Mouse (Mus musculus): ENCODE data around the gene Tango6. TPM values are rescaled to one million over a fixed set of nuclear protein-coding genes. Genes with fewer than 3 reads are reported as not detected.

Tango6 gene
- total and polyA plus RNA-seq, 3 experiments = 2.9 to 6.4 (median 4.5) TPM

GRCm38 (mm10) chr8:106819581-106819980 lies 136.7 kb downstream of the Tango6 start:
- dilution Hi-C loops (cut with MboI; ENCODE audit: extremely low pct_ligation_motif_present, extremely low pct_unique_long_range_greater_than_20kb, low sequenced_read_pairs) = no loop called here
- H3K79me2 ChIP-seq (replicated peaks; ENCODE audit: control insufficient read depth, extremely low read depth, insufficient read depth, poor library complexity, severe bottlenecking) = no peaks in the 10 kb centered on the region
- H3K27ac ChIP-seq (ENCODE audit: insufficient read depth, low read depth) = no peak overlapping the region
- H3K27me3 ChIP-seq (replicated peaks) = no peaks in the 10 kb centered on the region
- H3K4me3 ChIP-seq (replicated peaks in 1 of 3; ENCODE audit: low read depth in 2 of 3, low read length in 2 of 3, poor library complexity in 1 of 3) = no peak overlapping the region
- peaks cover 5 to 31% of the 10 kb centered on the region in 2 experiments for H3K36me3 ChIP-seq (replicated peaks in 1 of 2; ENCODE audit: control insufficient read depth in 1 of 2, insufficient read depth in 1 of 2, low read length in 1 of 2)
- no peak overlapping the region for H3K4me2 ChIP-seq (ENCODE audit: insufficient read depth, low read depth, poor library complexity, severe bottlenecking)
- H3K4me1 ChIP-seq (ENCODE audit: control insufficient read depth in 1 of 2, insufficient read depth in 2 of 2) = peaks cover 3 to 15% of the 10 kb centered on the region in 2 experiments; a peak in 2 of 4 replicates
- no peak for DNase-seq (ENCODE audit: extremely low read depth)
- in situ Hi-C loops (cut with MboI; ENCODE audit: low pct_ligation_motif_present, low pct_unique_long_range_greater_than_20kb, low sequenced_read_pairs) = no loop called here
- no peak overlapping the region for H3K9ac ChIP-seq (ENCODE audit: insufficient read depth, low read depth)
- no peaks in the 10 kb centered on the region for H3K9me3 ChIP-seq (replicated peaks; ENCODE audit: low read length)
- TF ChIP-seq IRF4 (IDR thresholded peaks at IDR 0.05; ENCODE audit: low read depth, low read length) = no peak
- no peak for TF ChIP-seq BHLHE40 (IDR thresholded peaks at IDR 0.05; ENCODE audit: low read depth, low read length)
- TF ChIP-seq ZC3H11A (IDR thresholded peaks at IDR 0.05; ENCODE audit: low read depth, low read length) = no peak
- TF ChIP-seq KAT2A (IDR thresholded peaks at IDR 0.05; ENCODE audit: insufficient replicate concordance, low read length) = no peak
- TF ChIP-seq CHD2 (IDR thresholded peaks at IDR 0.05; ENCODE audit: low read length) = no peak
- TF ChIP-seq SIN3A (IDR thresholded peaks at IDR 0.05; ENCODE audit: low read length) = no peak
- no peak for TF ChIP-seq JUND (conservative IDR thresholded peaks at IDR 0.05; ENCODE audit: low read depth, low read length)
- TF ChIP-seq CTCF (conservative IDR thresholded peaks at IDR 0.05 in 1 of 2, IDR thresholded peaks at IDR 0.05 in 1 of 2; ENCODE audit: low read depth in 2 of 2, low read length in 2 of 2) = no peak
- TF ChIP-seq ZKSCAN1 (IDR thresholded peaks at IDR 0.05; ENCODE audit: borderline replicate concordance, low read depth, low read length) = no peak
- no peak for TF ChIP-seq TBP (conservative IDR thresholded peaks at IDR 0.05; ENCODE audit: low read depth, low read length)
- no peak for TF ChIP-seq MAFK (IDR thresholded peaks at IDR 0.05; ENCODE audit: insufficient replicate concordance, low read length)
- TF ChIP-seq JUN (IDR thresholded peaks at IDR 0.05; ENCODE audit: insufficient read depth, low read depth, low read length) = no peak
- TF ChIP-seq ZMIZ1 (IDR thresholded peaks at IDR 0.05; ENCODE audit: low read depth, low read length) = no peak
- no peak for TF ChIP-seq CHD1 (IDR thresholded peaks at IDR 0.05; ENCODE audit: low read depth, low read length)
- TF ChIP-seq E2F4 (IDR thresholded peaks at IDR 0.05; ENCODE audit: insufficient replicate concordance, low read depth, low read length) = no peak
- TF ChIP-seq EP300 (IDR thresholded peaks at IDR 0.05; ENCODE audit: low read length) = no peak
- TF ChIP-seq PAX5 (IDR thresholded peaks at IDR 0.05; ENCODE audit: low read length) = no peak

GRCm38 (mm10) chr8:106820553-106821515 lies 138.0 kb downstream of the Tango6 start:
- peaks cover 5 to 31% of the 10 kb centered on the region in 2 experiments for H3K36me3 ChIP-seq (replicated peaks in 1 of 2; ENCODE audit: control insufficient read depth in 1 of 2, insufficient read depth in 1 of 2, low read length in 1 of 2)
- dilution Hi-C loops (cut with MboI; ENCODE audit: extremely low pct_ligation_motif_present, extremely low pct_unique_long_range_greater_than_20kb, low sequenced_read_pairs) (no loop called here), in situ Hi-C loops (cut with MboI; ENCODE audit: low pct_ligation_motif_present, low pct_unique_long_range_greater_than_20kb, low sequenced_read_pairs) (no loop called here)
- TF ChIP-seq POLR2AphosphoS2 (IDR thresholded peaks at IDR 0.05; ENCODE audit: low read depth, low read length) (no peak), ELF1 (IDR thresholded peaks at IDR 0.05; ENCODE audit: low read depth, low read length) (no peak), JUND (conservative IDR thresholded peaks at IDR 0.05; ENCODE audit: low read depth, low read length) (no peak), POLR2A (IDR thresholded peaks at IDR 0.05; ENCODE audit: low read depth, low read length) (no peak), ZC3H11A (IDR thresholded peaks at IDR 0.05; ENCODE audit: low read depth, low read length) (no peak), CHD1 (IDR thresholded peaks at IDR 0.05; ENCODE audit: low read depth, low read length) (no peak), ZKSCAN1 (IDR thresholded peaks at IDR 0.05; ENCODE audit: borderline replicate concordance, low read depth, low read length) (no peak), GABPA (IDR thresholded peaks at IDR 0.05; ENCODE audit: insufficient replicate concordance, low read depth, low read length) (no peak), PAX5 (IDR thresholded peaks at IDR 0.05; ENCODE audit: low read length) (no peak), TCF12 (IDR thresholded peaks at IDR 0.05; ENCODE audit: low read depth, low read length) (no peak), USF1 (IDR thresholded peaks at IDR 0.05; ENCODE audit: low read depth, low read length) (no peak), NRF1 (IDR thresholded peaks at IDR 0.05; ENCODE audit: low read depth, low read length) (no peak), USF2 (conservative IDR thresholded peaks at IDR 0.05; ENCODE audit: low read depth, low read length) (no peak), MAFK (IDR thresholded peaks at IDR 0.05; ENCODE audit: insufficient replicate concordance, low read length) (no peak), RAD21 (IDR thresholded peaks at IDR 0.05; ENCODE audit: low read depth, low read length) (no peak)
- H3K9me3 ChIP-seq (replicated peaks; ENCODE audit: low read length) = no peaks in the 10 kb centered on the region
- no peaks in the 10 kb centered on the region for H3K79me2 ChIP-seq (replicated peaks; ENCODE audit: control insufficient read depth, extremely low read depth, insufficient read depth, poor library complexity, severe bottlenecking)
- H3K4me3 ChIP-seq (replicated peaks in 1 of 3; ENCODE audit: low read depth in 2 of 3, low read length in 2 of 3, poor library complexity in 1 of 3) = no peak overlapping the region
- H3K9ac ChIP-seq (ENCODE audit: insufficient read depth, low read depth) = no peak overlapping the region
- no peak overlapping the region for H3K27ac ChIP-seq (ENCODE audit: insufficient read depth, low read depth)
- no peak for DNase-seq (ENCODE audit: extremely low read depth)
- H3K4me1 ChIP-seq (ENCODE audit: control insufficient read depth in 1 of 2, insufficient read depth in 2 of 2) = peaks cover 3 to 15% of the 10 kb centered on the region in 2 experiments; a peak in 2 of 4 replicates
- no peaks in the 10 kb centered on the region for H3K27me3 ChIP-seq (replicated peaks)
- H3K4me2 ChIP-seq (ENCODE audit: insufficient read depth, low read depth, poor library complexity, severe bottlenecking) = no peak overlapping the region

Measured in CH12.LX (cell line).